Mouse (Mus musculus): ENCODE data around the gene Olfml2b. TPM values are rescaled to one million over a fixed set of nuclear protein-coding genes. Genes with fewer than 3 reads are reported as not detected.

Olfml2b gene
- polyA plus RNA-seq, 1 experiment, result 5.9 TPM

DNA sequence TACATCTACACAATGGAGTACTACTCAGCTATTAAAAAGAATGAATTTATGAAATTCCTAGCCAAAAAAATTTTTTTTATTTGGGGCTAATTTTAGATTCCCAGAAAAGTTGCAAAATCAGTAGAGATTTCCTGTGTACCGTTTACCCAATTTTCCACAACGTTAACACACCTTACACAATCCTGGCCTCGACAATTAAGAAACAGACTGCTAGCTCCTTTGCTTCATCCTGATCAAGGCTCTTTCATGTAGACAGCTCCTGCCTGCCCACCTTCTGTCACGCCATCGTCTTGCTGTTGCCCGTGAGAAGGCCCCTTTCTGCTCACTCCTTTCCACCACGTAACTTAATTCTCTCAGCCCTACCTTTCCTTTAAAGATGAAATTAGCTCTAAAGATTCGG is 45.4 kb downstream of the Olfml2b start:
- TF ChIP-seq CTCF (IDR thresholded peaks at IDR 0.05; ENCODE audit: extremely low read depth, insufficient read depth, low read length) (no peak), POLR2A (IDR thresholded peaks at IDR 0.05; ENCODE audit: extremely low read depth, insufficient read depth, low read length) (no peak)
- Histone ChIP-seq H3K4me1 (ENCODE audit: control insufficient read depth, insufficient read depth, low read length) (no peaks in the 10 kb centered on the region), H3K27ac (ENCODE audit: insufficient read depth, low read length) (no peak overlapping the region), H3K4me3 (ENCODE audit: insufficient read depth, low read length) (no peak overlapping the region)

DNA sequence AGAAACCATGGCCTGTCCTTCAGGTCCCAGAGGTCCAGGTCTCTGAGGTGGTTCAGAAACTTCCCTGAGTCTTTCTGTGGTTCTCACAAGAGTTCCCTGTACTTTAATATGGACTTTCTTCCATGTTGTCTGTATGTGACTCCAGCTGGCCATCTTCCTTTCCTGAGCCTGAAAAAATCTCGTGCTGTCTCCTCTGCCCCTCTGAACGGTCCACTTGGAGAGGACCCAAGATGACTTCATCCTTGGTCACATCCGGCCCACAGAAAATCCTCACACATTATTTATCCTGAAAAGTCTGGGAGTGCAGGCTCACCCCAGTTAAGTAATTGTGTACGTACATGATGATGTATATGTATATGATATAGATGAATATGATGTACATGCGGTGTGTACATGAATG is 47.0 kb downstream of the Olfml2b start:
- no peak overlapping the region for H3K27ac ChIP-seq (ENCODE audit: insufficient read depth, low read length)
- H3K4me1 ChIP-seq (ENCODE audit: control insufficient read depth, insufficient read depth, low read length), result no peaks in the 10 kb centered on the region
- H3K4me3 ChIP-seq (ENCODE audit: insufficient read depth, low read length), result no peak overlapping the region
- TF ChIP-seq CTCF (IDR thresholded peaks at IDR 0.05; ENCODE audit: extremely low read depth, insufficient read depth, low read length) (no peak), POLR2A (IDR thresholded peaks at IDR 0.05; ENCODE audit: extremely low read depth, insufficient read depth, low read length) (no peak)

DNA sequence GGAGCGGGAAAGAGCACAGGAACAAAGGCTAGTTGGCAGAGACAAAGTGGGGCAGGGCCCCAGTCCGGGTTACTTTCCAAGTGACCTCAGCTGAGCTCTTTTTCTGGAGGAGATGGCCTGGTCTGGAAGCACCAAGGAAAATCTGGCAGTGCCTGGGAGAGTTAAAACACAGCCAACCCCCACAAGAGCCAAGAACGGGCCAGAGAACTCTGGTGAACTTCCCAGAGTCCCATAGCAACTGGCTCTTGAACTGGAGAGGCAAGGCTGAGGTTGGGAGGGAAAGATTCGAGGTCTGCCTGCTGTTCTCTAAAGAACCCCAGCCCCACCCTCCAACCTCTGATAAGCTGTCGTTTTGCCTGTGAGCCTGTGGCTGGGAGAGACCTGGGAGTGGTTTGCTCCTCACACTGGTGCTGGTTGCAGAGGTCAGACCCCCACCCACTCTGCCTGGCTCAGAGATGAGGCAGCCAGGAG is 50.5 kb downstream of the Olfml2b start:
- H3K4me3 ChIP-seq (ENCODE audit: insufficient read depth, low read length), result no peak overlapping the region
- TF ChIP-seq POLR2A (IDR thresholded peaks at IDR 0.05; ENCODE audit: extremely low read depth, insufficient read depth, low read length) (no peak), CTCF (IDR thresholded peaks at IDR 0.05; ENCODE audit: extremely low read depth, insufficient read depth, low read length) (no peak)
- H3K4me1 ChIP-seq (ENCODE audit: control insufficient read depth, insufficient read depth, low read length), result peaks cover 2% of the 10 kb centered on the region; the same call in 1 of the 2 replicates
- H3K27ac ChIP-seq (ENCODE audit: insufficient read depth, low read length), result no peak overlapping the region

DNA sequence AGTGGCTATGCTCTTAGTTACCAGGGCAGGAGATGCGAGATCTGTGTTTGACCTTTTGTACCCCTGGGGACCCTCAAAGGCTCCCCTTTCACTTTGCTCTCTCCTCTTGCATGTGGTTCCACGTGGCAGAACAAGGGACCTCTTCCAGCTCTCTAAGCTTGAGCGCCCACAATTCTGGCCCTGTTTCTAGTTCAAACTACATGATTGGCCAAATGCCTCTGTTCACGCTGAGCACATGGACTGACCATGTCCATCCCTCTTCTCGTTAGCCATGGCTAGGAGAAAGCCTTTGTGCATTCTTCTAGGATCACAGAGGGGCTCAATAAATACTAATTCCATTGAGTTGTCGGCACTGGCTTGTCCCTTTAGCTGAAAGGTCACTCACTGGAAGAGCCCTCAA is 51.0 kb downstream of the Olfml2b start:
- Histone ChIP-seq H3K27ac (ENCODE audit: insufficient read depth, low read length) (no peak overlapping the region), H3K4me1 (ENCODE audit: control insufficient read depth, insufficient read depth, low read length) (peaks cover 2% of the 10 kb centered on the region; the same call in 1 of the 2 replicates), H3K4me3 (ENCODE audit: insufficient read depth, low read length) (no peak overlapping the region)
- TF ChIP-seq POLR2A (IDR thresholded peaks at IDR 0.05; ENCODE audit: extremely low read depth, insufficient read depth, low read length) (no peak), CTCF (IDR thresholded peaks at IDR 0.05; ENCODE audit: extremely low read depth, insufficient read depth, low read length) (no peak)

DNA sequence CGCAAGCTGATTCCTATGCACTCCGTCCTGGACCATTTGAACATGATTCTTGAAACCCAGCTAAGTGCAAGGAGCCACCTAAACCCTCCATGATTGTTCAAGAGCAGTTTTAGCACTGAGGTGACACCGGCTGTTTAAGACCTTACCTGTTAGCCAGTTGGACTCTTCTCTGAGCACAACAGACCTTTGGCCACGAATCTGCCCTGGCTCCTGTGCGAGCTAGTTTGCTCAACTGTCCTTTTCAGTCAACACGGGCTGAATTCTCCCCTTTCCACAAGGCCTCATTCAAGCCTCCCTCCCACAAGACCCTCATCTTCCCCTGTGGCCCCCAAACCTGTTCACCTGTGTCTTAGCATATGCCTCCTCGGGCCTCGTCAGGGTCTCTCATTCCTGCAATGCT is 52.7 kb downstream of the Olfml2b start:
- H3K4me1 ChIP-seq (ENCODE audit: control insufficient read depth, insufficient read depth, low read length), result peaks cover 2% of the 10 kb centered on the region; the same call in 1 of the 2 replicates
- TF ChIP-seq POLR2A (IDR thresholded peaks at IDR 0.05; ENCODE audit: extremely low read depth, insufficient read depth, low read length), result no peak
- TF ChIP-seq CTCF (IDR thresholded peaks at IDR 0.05; ENCODE audit: extremely low read depth, insufficient read depth, low read length), result no peak
- H3K27ac ChIP-seq (ENCODE audit: insufficient read depth, low read length), result no peak overlapping the region
- H3K4me3 ChIP-seq (ENCODE audit: insufficient read depth, low read length), result no peak overlapping the region

DNA sequence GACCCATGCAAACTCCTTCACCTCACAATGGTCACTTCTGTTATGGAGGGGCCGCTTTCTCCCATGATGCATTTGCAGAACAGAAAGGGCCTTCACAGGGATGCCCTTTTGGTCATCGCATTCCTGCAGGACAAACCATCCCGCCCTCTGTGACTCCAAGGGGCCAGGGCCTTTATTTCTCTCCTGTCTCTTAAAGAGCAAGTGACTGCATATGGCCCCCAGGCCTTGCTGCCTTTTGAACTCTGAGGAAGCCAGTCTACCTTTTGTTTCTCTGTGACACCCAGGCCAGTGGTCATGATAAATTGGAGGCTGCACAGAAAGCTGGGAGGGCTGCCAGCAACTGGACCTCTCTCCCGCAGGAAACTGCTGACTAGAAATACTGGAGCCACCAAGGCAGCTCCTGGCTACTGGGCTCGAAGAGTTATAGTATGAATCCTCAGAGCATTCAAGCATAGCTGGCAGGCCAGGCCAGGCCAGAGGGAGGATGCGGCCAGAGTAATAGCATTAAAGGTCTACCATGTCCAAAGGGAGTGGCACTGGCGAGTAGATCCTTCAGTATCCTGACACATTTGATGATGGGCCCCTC is 53.5 kb downstream of the Olfml2b start:
- no peak overlapping the region for H3K4me3 ChIP-seq (ENCODE audit: insufficient read depth, low read length)
- TF ChIP-seq CTCF (IDR thresholded peaks at IDR 0.05; ENCODE audit: extremely low read depth, insufficient read depth, low read length), result no peak
- TF ChIP-seq POLR2A (IDR thresholded peaks at IDR 0.05; ENCODE audit: extremely low read depth, insufficient read depth, low read length), result no peak
- H3K4me1 ChIP-seq (ENCODE audit: control insufficient read depth, insufficient read depth, low read length), result peaks cover 2% of the 10 kb centered on the region; the same call in 1 of the 2 replicates
- no peak overlapping the region for H3K27ac ChIP-seq (ENCODE audit: insufficient read depth, low read length)

DNA sequence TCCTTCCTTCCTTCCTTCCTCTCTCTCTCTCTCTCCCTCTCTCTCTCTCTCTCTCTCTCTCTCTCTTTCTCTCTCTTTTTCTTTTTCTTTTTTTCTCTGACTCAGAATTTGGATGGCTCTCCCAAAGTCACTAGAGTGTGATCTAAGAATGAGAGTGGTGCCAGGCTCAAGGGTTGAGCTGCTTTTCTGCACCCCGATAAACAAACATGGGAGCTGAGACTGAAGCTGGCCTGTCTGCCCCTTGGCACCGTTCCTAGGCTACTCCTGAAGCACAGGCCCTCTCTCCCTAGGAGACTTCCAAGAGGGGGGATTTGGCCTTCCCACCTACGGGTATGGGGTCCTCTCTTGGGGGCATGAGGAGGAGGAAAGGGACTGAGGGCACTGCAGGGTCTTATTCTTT is 54.4 kb downstream of the Olfml2b start:
- no peak overlapping the region for H3K4me3 ChIP-seq (ENCODE audit: insufficient read depth, low read length)
- no peak overlapping the region for H3K27ac ChIP-seq (ENCODE audit: insufficient read depth, low read length)
- peaks cover 2% of the 10 kb centered on the region; the same call in 1 of the 2 replicates for H3K4me1 ChIP-seq (ENCODE audit: control insufficient read depth, insufficient read depth, low read length)
- TF ChIP-seq POLR2A (IDR thresholded peaks at IDR 0.05; ENCODE audit: extremely low read depth, insufficient read depth, low read length), result no peak
- TF ChIP-seq CTCF (IDR thresholded peaks at IDR 0.05; ENCODE audit: extremely low read depth, insufficient read depth, low read length), result no peak

DNA sequence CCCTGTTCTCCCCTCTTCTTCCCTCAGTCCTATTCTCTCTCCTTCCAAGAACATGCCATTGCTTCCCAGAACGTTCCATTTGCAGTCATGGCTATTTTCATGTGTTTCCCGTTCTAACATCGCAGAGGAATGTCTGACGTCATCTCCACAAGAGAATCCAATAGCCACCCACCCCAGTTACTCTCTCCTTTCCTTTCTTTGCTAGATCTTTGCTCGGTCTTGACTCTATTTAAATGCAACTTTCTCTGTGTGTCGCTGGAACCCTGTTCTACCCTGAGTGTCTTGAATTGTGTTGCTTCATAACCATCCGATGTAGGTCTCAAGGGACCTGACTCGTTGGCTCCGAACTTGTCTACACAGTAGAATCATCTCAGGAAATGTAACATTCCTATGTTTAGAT is 55.2 kb downstream of the Olfml2b start:
- peaks cover 2% of the 10 kb centered on the region; the same call in 1 of the 2 replicates for H3K4me1 ChIP-seq (ENCODE audit: control insufficient read depth, insufficient read depth, low read length)
- no peak overlapping the region for H3K4me3 ChIP-seq (ENCODE audit: insufficient read depth, low read length)
- H3K27ac ChIP-seq (ENCODE audit: insufficient read depth, low read length), result no peak overlapping the region
- no peak for TF ChIP-seq POLR2A (IDR thresholded peaks at IDR 0.05; ENCODE audit: extremely low read depth, insufficient read depth, low read length)
- TF ChIP-seq CTCF (IDR thresholded peaks at IDR 0.05; ENCODE audit: extremely low read depth, insufficient read depth, low read length), result no peak

DNA sequence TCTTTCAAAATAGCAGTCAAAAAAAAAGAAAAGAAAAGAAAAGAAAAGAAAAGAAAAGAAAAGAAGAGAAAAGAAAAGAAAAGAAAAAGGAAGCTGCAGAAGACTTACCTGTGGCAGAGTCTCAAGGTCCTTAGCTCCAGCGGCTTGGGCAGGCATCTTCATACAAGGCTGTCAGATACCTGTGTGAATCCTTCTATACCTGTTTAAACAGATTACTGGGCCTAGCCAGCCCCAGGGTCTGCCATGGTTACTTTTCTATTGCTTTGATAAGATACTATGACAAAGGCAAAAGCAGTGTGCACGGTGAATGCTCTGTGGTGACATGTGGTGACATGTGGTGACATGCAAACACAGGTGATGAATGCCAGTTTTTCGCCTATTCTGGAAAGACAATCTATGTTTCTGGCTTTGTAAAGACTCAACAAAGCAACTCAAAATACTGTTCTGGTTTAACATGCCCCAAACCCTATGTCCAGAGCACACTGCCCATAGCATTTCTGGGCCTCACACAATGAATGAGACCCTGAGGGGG is 56.2 kb downstream of the Olfml2b start:
- Histone ChIP-seq H3K27ac (ENCODE audit: insufficient read depth, low read length) (no peak overlapping the region), H3K4me3 (ENCODE audit: insufficient read depth, low read length) (no peak overlapping the region), H3K4me1 (ENCODE audit: control insufficient read depth, insufficient read depth, low read length) (peaks cover 2% of the 10 kb centered on the region; the same call in 1 of the 2 replicates)
- TF ChIP-seq POLR2A (IDR thresholded peaks at IDR 0.05; ENCODE audit: extremely low read depth, insufficient read depth, low read length), result no peak
- no peak for TF ChIP-seq CTCF (IDR thresholded peaks at IDR 0.05; ENCODE audit: extremely low read depth, insufficient read depth, low read length)

DNA sequence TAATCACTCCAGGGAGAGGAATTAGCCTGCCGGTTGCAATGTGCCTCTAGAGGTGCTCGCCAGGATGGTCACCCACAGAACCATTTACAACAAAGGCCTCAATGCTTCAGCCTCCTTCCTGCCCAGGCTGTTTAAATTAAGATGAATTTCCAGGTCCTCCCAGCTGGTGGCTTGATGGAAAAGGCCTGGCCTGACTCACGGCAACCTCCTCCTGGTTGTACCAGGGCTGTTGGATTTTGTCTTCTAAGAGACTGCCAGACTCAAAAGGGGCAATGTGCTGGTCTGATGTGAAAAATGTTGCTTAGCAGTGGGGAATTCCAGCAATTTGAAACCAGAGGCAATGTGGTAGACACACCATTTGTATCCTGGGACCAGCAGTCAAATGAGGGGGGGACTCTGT is 56.8 kb downstream of the Olfml2b start:
- Histone ChIP-seq H3K4me3 (ENCODE audit: insufficient read depth, low read length) (no peak overlapping the region), H3K27ac (ENCODE audit: insufficient read depth, low read length) (no peak overlapping the region), H3K4me1 (ENCODE audit: control insufficient read depth, insufficient read depth, low read length) (peaks cover 2% of the 10 kb centered on the region; the same call in 1 of the 2 replicates)
- TF ChIP-seq CTCF (IDR thresholded peaks at IDR 0.05; ENCODE audit: extremely low read depth, insufficient read depth, low read length) (no peak), POLR2A (IDR thresholded peaks at IDR 0.05; ENCODE audit: extremely low read depth, insufficient read depth, low read length) (no peak)

Data from cortical plate, adult 2 months (tissue).